Mouse (Mus musculus) cerebellum, adult 8-10 months (tissue): ENCODE data around the gene Tcl1b4.
A peak's percentile ranks its signal among the peaks of the same experiment; 100 is the strongest.
"Not testable (repeated sequence)": the region's sequence is repeated elsewhere in the genome, so short reads cannot be mapped to it uniquely, and the experiment has no call there.

Experiments used
- DNase-seq: peaks from one replicate; pipeline ENCODE4 v3.0.0; 2022

Tcl1b4 gene

GRCm38 (mm10) chr12:105201657-105202056 is at the start of gene Tcl1b4:
TSS of gene Tcl1b4 (plus strand) at chr12:105201957.
- DNase-seq, result not testable (repeated sequence)

- not testable (repeated sequence) for DNase-seq
Observed at GRCm38 (mm10) chr12:105155286-105155685, 46.5 kb upstream of the Tcl1b4 start.

GRCm38 (mm10) chr12:105158842-105159241 is 42.9 kb upstream of the Tcl1b4 start:
- DNase-seq, result no peak

DNA sequence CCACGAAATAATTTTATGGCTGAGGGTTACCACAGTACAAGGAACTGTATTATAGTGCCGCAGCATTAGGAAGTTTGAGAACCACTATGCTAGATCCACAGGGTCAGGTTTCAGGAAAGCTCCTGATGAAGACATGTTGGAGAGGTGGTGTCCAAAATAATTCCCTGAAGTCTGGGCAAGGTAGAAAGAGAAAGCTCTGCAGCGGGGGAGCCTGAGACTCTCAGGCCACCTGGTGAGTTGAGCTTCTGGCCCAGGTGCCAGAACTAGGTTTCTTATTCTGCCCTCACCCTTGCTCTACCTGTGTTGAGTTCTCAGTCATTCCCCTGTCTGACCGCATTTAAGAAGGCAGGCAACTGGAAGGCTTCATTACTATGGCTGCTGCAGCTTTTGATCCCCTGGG is 42.4 kb upstream of the Tcl1b4 start, which contains the start of gene Tcl1b1:
Gene Tcl1b1 (plus strand): TSS at position 301 of the 400 bp plus-strand sequence.
- DNase-seq, result no peak

DNA sequence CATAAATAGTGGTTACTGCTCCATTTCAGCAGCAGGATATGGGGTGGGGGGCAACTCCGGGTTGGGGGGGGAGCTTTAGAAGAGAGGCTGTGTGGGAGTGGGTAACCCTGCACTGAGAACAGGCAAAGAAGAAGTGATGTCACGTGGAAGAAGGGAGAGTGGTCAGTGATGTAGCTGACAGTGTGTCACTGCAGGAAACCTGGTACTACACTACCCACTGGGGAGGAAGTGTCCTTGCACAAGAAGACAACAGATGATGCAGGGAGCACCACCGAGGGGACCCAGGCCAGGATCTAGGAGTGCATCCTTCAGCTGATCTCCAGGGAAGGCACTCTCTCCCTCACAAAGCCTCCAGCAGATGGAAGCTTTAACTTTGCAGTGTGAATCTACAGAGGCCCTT is 35.0 kb upstream of the Tcl1b4 start:
- DNase-seq, result no peak

GRCm38 (mm10) chr12:105173366-105173765 is 28.4 kb upstream of the Tcl1b4 start:
- DNase-seq, result no peak

DNA sequence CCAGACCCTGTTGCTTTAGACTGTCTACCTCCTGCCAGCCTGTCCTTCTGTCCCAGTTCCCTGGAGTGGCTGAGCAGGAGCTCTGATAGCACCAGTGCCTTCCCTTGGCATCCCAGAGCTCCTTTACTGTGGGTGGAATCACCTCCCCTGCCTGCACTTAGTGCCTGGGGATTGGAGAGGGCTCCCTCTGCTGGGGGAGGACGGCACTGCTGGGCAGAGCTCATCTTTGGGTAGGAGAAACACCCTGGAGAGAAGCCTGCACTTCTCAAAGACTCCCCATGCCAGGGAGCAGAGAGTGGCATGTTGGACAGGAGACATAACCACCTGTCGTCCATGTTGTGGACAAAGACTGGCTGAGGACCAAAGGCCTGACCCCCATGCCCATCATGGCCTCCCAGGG is 27.4 kb upstream of the Tcl1b4 start:
- peak; percentile 5 for DNase-seq

DNA sequence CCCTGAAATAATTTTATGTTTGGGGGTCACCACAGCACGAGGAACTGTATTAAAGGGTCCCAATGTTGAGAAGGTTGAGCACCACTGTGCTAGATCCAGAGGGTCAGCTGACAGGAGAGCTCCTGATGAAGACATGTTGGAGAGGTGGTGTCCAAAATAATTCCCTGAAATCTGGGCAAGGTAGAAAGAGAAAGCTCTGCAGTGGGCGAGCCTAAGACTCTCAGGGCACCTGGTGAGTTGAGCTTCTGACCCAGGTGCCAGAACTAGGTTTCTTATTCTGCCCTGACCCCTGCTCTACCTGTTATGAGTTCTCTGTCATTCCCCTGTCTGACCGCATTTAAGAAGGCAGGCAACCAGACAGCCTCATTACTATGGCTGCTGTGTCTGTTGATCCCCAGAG is 25.7 kb upstream of the Tcl1b4 start, which contains the start of gene Tcl1b5:
Gene Tcl1b5 (plus strand): TSS at position 301 of the 400 bp plus-strand sequence.
- not testable (repeated sequence) for DNase-seq

GRCm38 (mm10) chr12:105181040-105181644 is 20.6 kb upstream of the Tcl1b4 start:
- not testable (repeated sequence) for DNase-seq

- not testable (repeated sequence) for DNase-seq
Observed at GRCm38 (mm10) chr12:105188980-105189379, 12.8 kb upstream of the Tcl1b4 start.

- DNase-seq, result not testable (repeated sequence)
Observed at GRCm38 (mm10) chr12:105190743-105191142, 11.0 kb upstream of the Tcl1b4 start, which contains the start of gene Tcl1b3. TSS of gene Tcl1b3 (plus strand) at chr12:105191043.

DNA sequence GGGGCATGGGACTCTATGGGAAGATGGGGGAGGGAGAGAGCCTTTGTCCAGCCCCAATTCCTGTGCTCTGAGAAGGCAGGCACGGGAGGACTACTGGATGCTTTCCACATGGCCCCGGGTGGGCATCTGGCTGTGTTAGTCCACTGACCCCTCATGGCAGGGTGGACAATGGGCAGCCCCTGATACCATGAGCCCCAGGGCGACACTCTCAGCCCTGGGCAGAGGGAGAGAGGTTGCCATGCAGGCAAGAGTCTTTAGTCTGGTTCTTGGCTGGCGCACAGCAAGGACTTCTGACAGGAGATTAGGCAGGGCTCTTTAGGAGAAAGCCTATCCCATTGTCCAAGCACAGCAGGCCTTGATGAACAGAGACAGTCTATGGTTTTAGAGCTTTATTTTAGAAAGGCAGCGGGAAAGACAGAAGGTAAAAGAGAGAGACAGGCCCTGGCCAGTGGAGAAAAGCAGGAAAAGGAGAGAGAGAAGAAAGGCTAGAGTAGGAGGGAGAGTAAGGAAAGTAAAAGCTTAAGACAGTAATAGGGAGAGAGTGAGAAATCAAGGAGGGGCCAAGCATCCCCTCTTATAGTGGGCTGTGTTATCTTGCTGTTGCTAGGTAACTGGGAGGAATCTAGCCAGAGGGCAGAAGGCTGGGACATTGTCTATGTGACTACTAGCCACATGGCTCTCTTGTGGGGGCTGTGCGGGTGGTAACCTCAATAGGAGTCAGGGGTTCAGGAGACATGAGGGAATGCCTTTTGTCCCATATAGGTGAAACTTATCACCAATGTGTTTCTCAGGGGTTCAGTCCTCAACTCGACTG is 1.9 kb upstream of the Tcl1b4 start:
- DNase-seq, result not testable (repeated sequence)

- no peak for DNase-seq
Observed at GRCm38 (mm10) chr12:105207071-105207470, 5.3 kb downstream of the Tcl1b4 start.

DNA sequence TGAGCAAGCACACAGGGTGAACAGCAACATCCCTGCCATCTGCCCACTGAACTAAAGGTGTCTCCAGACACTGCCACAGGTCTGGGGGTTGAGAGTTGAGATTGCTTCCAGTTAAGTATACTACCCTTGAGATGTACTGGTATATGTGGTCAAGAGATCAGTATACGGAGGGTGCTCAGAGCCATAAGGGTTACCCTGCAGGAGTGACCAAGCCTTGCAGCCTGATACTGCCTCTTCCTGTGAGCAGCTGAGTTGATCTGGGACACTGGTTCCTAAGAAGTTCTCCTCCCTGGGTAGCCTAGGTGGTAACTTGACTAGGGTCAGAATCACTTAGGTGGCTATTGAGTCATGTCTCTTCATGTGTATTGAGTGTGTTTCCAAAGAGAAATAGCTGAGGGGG is 6.7 kb downstream of the Tcl1b4 start:
- DNase-seq, result no peak

GRCm38 (mm10) chr12:105209231-105209630 is 7.5 kb downstream of the Tcl1b4 start:
- DNase-seq, result no peak

DNA sequence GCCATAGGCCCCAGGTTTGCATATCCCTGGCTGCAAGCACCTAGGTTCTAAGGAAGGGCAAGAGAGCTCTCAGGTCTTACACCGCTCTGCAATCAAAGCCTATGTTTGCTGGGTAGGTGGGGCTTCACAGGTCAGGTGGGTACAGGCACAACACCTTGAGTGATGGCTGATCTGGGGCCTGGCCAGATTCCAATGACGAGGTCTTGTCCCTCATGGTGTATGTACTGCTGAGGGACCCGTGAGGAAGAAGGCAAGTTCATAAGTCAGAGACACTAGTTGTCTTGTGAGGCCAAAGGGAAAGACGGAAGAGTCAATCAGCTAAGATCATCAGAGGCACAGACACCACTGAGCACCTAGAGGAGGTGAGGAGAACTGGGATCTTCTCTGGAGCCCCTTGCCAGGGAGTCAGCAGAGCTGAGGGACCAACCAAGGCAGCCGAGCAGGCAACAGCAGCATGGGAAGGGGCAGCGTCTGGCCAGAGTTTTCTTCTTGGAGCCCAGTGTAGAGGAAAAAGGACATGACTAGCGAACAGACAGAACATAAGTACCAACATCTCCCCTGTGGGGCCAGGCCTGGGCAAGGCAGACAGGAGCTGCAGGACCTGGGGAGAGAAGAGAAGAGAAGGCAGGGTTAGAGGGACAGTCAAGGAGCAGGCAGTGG is 15.5 kb downstream of the Tcl1b4 start:
- DNase-seq, result no peak

GRCm38 (mm10) chr12:105222601-105223319 is 21.0 kb downstream of the Tcl1b4 start, which contains the start of gene Tcl1:
TSS of gene Tcl1 (minus strand) at chr12:105222793.
- DNase-seq, result no peak

GRCm38 (mm10) chr12:105224621-105225320 is 23.0 kb downstream of the Tcl1b4 start:
- no peak for DNase-seq

GRCm38 (mm10) chr12:105234362-105234761 is 32.6 kb downstream of the Tcl1b4 start:
- DNase-seq, result no peak

- no peak for DNase-seq
Observed at GRCm38 (mm10) chr12:105235091-105235490, 33.3 kb downstream of the Tcl1b4 start.

DNA sequence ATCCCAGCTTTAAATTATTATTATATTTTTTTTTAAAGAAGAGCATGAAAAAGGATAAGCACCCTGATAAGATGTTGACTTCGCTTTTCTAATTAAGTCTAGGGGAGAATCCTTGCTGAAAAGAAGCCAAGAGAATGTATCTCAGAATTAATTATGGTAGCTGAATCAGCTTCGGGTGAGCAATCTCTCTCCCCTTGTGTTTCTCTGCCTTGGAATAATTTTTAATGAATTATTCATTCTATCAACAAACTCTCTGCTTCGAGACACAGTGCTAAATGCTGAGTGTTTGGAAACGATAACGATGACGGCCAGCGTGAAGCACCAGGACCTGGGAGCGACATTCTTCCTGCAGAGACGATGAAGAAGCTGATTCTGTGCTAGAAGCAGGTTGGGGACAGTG is 37.3 kb downstream of the Tcl1b4 start:
- no peak for DNase-seq

- DNase-seq, result no peak
Observed at GRCm38 (mm10) chr12:105248763-105249233, 47.0 kb downstream of the Tcl1b4 start.
